Mouse (Mus musculus): ENCODE results near the gene Defa17.
"Not testable (repeated sequence)": the region's sequence is repeated elsewhere in the genome, so short reads cannot be mapped to it uniquely, and the experiment has no call there.

The Defa17 gene

DNA sequence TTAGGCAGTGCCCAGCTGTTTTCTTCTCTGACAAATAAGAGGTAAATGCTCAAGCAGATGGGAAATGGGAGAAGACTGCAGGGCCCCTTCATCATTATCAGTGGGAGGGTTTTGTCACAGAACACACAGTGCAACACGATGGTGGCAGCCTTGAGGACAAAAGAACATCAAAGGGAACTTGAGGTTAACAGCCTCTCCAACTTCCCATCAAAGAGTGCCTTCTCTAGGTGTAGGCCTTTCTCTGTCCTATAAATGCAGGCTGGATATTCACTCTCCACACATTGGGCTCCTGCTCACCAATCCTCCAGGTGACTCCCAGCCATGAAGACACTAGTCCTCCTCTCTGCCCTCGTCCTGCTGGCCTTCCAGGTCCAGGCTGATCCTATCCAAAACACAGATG, at the start of gene Defa17:
Gene Defa17 (plus strand): TSS at position 301 of the 400 bp plus-strand sequence.
- not testable (repeated sequence) for ATAC-seq (ENCODE audit: low TSS enrichment)

DNA sequence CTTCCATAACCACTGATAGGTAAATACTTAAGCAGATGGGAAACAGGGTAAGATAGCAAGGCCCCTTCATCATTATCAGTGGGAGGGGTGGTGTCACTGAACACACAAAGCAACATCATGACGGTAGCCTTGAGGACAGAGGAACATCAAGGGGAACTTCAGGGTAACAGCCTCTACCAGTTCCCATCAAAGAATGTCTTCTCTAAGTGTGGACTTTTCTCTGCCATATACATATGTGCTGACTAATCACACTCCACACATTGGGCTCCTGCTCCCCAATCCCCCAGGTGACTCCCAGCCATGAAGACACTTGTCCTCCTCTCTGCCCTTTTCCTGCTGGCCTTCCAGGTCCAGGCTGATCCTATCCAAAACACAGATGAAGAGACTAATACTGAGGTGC, 37.7 kb upstream of the Defa17 start, which contains the start of gene Defa26:
Gene Defa26 (plus strand): TSS at position 301 of the 400 bp plus-strand sequence.
- ATAC-seq (ENCODE audit: low TSS enrichment): not testable (repeated sequence)

DNA sequence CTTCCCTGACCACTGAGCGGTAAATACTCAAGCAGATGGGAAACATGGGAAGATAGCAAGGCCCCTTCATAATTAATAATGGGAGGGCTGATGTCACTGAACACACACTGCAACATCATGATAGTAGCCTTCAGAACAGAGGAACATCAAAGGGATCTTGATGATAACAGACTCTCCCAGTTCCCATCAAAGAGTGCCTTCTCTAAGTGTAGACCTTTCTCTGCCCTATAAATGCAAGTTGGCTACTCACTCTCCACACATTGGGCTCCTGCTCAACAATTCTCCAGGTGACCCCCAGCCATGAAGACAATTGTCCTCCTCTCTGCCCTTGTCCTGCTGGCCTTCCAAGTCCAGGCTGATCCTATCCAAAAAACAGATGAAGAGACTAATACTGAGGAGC, 9.9 kb downstream of the Defa17 start, which contains the start of gene Defa34:
Gene Defa34 (plus strand): TSS at position 301 of the 400 bp plus-strand sequence.
- ATAC-seq (ENCODE audit: low TSS enrichment): not testable (repeated sequence)

DNA sequence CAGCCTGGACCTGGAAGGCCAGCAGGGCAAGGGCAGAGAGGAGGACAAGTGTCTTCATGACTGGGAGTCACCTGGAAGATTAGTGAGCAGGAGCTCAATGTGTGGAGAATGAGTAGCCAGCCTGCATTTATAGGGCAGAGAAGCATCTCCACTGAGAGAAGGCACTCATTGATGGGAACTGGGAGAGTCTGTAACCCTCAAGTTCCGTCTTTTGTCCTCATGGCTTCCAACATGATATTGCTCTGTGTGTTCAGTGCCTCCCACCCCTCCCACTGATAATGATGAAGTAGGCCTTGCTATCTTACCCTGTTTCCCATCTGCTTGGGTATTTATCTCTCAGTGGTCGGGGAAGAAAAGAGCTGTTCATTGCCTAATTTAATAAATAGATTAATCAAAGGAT, 48.0 kb downstream of the Defa17 start, which contains the start of gene AY761184:
Gene AY761184 (minus strand): TSS at position 101 of the 400 bp plus-strand sequence.
- not testable (repeated sequence) for ATAC-seq (ENCODE audit: low TSS enrichment)

Data from frontal cortex, adult (tissue).